Mouse (Mus musculus): ENCODE data around the gene Zcwpw1. TPM values are rescaled to one million over a fixed set of nuclear protein-coding genes. Genes with fewer than 3 reads are reported as not detected.
"Not testable (repeated sequence)": the region's sequence is repeated elsewhere in the genome, so short reads cannot be mapped to it uniquely, and the experiment has no call there.

Gene Zcwpw1
- total RNA-seq, 1 experiment, result 33.0 TPM

DNA sequence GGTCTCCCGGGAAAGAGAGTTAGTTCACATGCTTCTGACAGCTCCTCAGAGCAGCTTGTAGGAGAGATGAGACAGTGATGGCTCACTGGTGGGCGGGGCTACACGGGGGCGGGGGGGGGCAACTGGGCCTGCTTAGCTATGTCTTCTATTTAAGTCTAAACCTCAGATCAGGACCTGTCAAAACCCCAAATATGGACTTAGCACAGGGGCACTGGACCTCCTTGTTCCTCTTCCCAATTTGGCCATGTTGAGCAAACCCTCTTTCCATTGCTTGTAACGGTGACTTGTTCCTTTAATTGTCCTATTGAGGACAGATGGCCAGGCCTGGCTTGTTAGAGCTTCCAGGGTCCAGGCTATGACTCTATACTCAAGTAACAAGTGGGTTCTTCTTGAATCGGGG lies 43.9 kb downstream of the Zcwpw1 start:
- in situ Hi-C loops (cut with MboI; ENCODE audit: low sequenced_read_pairs in 2 of 2, unreplicated experiment in 2 of 2), result no loop called here
- Histone ChIP-seq H3K4me1 (ENCODE audit: control insufficient read depth in 2 of 2, insufficient read depth in 2 of 2, low read length in 2 of 2, poor library complexity in 1 of 2) (no peaks in the 10 kb centered on the region), H3K27ac (ENCODE audit: insufficient read depth, low read depth, low read length, poor library complexity, severe bottlenecking) (no peak overlapping the region), H3K36me3 (ENCODE audit: control insufficient read depth, insufficient read depth, low read length, poor library complexity, severe bottlenecking) (no peaks in the 10 kb centered on the region), H3K9ac (ENCODE audit: insufficient read depth, low read depth, low read length, poor library complexity, severe bottlenecking) (no peak overlapping the region), H3K9me3 (ENCODE audit: control insufficient read depth, insufficient read depth, low read depth, low read length) (no peaks in the 10 kb centered on the region), H3K4me3 (ENCODE audit: insufficient read depth in 1 of 2, low read depth in 1 of 2, low read length in 2 of 2, poor library complexity in 1 of 2, severe bottlenecking in 1 of 2) (no peak overlapping the region)
- no peak for DNase-seq (ENCODE audit: low read depth, low spot score)
- TF ChIP-seq HCFC1 (IDR thresholded peaks at IDR 0.05; ENCODE audit: borderline replicate concordance, insufficient read depth, low read length) (no peak), MAFK (IDR thresholded peaks at IDR 0.05; ENCODE audit: insufficient read depth, low read depth, low read length) (no peak), ZC3H11A (IDR thresholded peaks at IDR 0.05; ENCODE audit: borderline replicate concordance, low read depth, low read length) (no peak), CHD2 (IDR thresholded peaks at IDR 0.05; ENCODE audit: low read depth, low read length) (no peak), ZNF384 (IDR thresholded peaks at IDR 0.05; ENCODE audit: low read depth, low read length) (no peak)

DNA sequence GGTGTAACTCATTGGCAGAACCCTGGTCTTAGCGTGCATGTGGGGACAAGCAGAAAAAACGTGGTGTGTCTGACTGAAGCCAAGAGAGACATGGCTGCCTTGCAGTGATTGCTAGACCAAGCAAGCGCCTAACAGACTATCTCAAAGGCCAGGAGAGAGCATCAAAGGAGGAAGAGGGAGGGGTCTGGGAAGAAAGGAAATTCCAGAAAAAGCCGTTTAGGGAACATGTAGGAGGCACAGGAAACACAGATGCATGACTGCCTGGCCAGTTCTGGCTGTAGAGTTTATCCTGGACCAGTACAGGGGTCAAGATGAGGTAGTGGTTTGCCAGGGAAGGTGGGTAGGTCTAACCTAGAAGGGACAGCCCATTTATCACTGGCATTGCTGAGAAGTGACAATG lies 45.9 kb downstream of the Zcwpw1 start:
- Histone ChIP-seq H3K9ac (ENCODE audit: insufficient read depth, low read depth, low read length, poor library complexity, severe bottlenecking) (no peak overlapping the region), H3K4me1 (ENCODE audit: control insufficient read depth in 2 of 2, insufficient read depth in 2 of 2, low read length in 2 of 2, poor library complexity in 1 of 2) (no peaks in the 10 kb centered on the region), H3K9me3 (ENCODE audit: control insufficient read depth, insufficient read depth, low read depth, low read length) (no peaks in the 10 kb centered on the region), H3K27ac (ENCODE audit: insufficient read depth, low read depth, low read length, poor library complexity, severe bottlenecking) (no peak overlapping the region), H3K4me3 (ENCODE audit: insufficient read depth in 1 of 2, low read depth in 1 of 2, low read length in 2 of 2, poor library complexity in 1 of 2, severe bottlenecking in 1 of 2) (no peak overlapping the region), H3K36me3 (ENCODE audit: control insufficient read depth, insufficient read depth, low read length, poor library complexity, severe bottlenecking) (no peaks in the 10 kb centered on the region)
- TF ChIP-seq ZNF384 (IDR thresholded peaks at IDR 0.05; ENCODE audit: low read depth, low read length), result no peak
- no peak for DNase-seq (ENCODE audit: low read depth, low spot score)
- in situ Hi-C loops (cut with MboI; ENCODE audit: low sequenced_read_pairs in 2 of 2, unreplicated experiment in 2 of 2), result no loop called here

DNA sequence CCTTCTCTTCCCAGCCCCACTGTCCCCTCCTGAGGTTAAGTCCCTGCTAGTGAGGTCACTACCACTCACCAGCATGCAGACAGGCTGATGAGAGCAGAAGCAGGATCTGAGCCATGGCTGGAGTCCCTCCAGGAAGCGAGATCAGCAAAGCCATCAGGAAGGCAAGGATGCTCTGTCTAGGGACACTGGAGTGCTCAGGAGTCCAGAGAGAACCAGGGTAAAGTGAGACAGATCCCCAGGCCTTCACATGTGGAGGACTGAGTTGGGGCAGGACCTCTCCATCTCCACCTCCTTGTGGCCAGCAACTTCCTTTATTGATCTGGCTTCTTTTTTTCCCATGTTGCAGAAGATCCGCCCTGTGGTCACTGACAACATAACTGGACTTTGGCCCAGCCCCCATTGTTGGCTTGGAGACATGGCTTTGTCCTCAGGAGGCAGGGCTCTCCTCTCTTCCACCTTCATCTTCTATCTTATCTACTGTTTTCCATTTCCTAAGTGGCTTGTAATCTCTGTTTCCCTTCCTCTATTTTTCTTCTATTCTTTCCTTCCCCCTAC lies 48.4 kb downstream of the Zcwpw1 start, which contains the start of gene Pilra:
Pilra (minus strand) TSS at position 316 of the 555 bp plus-strand sequence.
- H3K4me3 ChIP-seq (ENCODE audit: insufficient read depth in 1 of 2, low read depth in 1 of 2, low read length in 2 of 2, poor library complexity in 1 of 2, severe bottlenecking in 1 of 2); H3K4me1 ChIP-seq (ENCODE audit: control insufficient read depth in 2 of 2, insufficient read depth in 2 of 2, low read length in 2 of 2, poor library complexity in 1 of 2); in situ Hi-C loops (cut with MboI; ENCODE audit: low sequenced_read_pairs in 2 of 2, unreplicated experiment in 2 of 2); H3K9ac ChIP-seq (ENCODE audit: insufficient read depth, low read depth, low read length, poor library complexity, severe bottlenecking); DNase-seq (ENCODE audit: low read depth, low spot score); H3K9me3 ChIP-seq (ENCODE audit: control insufficient read depth, insufficient read depth, low read depth, low read length); H3K27ac ChIP-seq (ENCODE audit: insufficient read depth, low read depth, low read length, poor library complexity, severe bottlenecking); H3K36me3 ChIP-seq (ENCODE audit: control insufficient read depth, insufficient read depth, low read length, poor library complexity, severe bottlenecking): not testable (repeated sequence)

DNA sequence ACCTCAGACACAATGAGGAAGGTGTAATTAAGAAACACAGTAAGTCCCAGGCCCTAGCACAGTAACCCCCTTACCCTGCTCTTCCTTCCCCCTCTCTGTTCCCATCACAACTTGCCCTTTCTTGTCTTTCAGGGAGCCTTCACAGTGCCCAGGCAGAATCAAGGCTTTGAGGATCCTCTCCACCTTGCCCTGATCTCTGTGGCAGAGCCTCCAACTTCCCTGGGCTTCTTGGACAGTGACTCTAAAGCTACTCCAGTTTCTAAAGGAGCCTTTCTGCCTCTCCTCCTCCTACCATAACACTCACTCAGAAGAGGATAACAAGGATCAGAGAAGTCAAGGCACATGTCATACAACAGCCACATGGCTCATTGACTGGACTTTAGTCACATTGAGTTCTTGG lies 49.0 kb downstream of the Zcwpw1 start:
- no peak for DNase-seq (ENCODE audit: low read depth, low spot score)
- no peak overlapping the region for H3K4me3 ChIP-seq (ENCODE audit: insufficient read depth in 1 of 2, low read depth in 1 of 2, low read length in 2 of 2, poor library complexity in 1 of 2, severe bottlenecking in 1 of 2)
- H3K27ac ChIP-seq (ENCODE audit: insufficient read depth, low read depth, low read length, poor library complexity, severe bottlenecking), result no peak overlapping the region
- H3K9ac ChIP-seq (ENCODE audit: insufficient read depth, low read depth, low read length, poor library complexity, severe bottlenecking), result no peak overlapping the region
- H3K36me3 ChIP-seq (ENCODE audit: control insufficient read depth, insufficient read depth, low read length, poor library complexity, severe bottlenecking), result no peaks in the 10 kb centered on the region
- H3K9me3 ChIP-seq (ENCODE audit: control insufficient read depth, insufficient read depth, low read depth, low read length), result no peaks in the 10 kb centered on the region
- TF ChIP-seq ZNF384 (IDR thresholded peaks at IDR 0.05; ENCODE audit: low read depth, low read length) (no peak), HCFC1 (IDR thresholded peaks at IDR 0.05; ENCODE audit: borderline replicate concordance, insufficient read depth, low read length) (no peak), ZC3H11A (IDR thresholded peaks at IDR 0.05; ENCODE audit: borderline replicate concordance, low read depth, low read length) (no peak), MAFK (IDR thresholded peaks at IDR 0.05; ENCODE audit: insufficient read depth, low read depth, low read length) (no peak), CHD2 (IDR thresholded peaks at IDR 0.05; ENCODE audit: low read depth, low read length) (no peak)
- no peaks in the 10 kb centered on the region for H3K4me1 ChIP-seq (ENCODE audit: control insufficient read depth in 2 of 2, insufficient read depth in 2 of 2, low read length in 2 of 2, poor library complexity in 1 of 2)
- in situ Hi-C loops (cut with MboI; ENCODE audit: low sequenced_read_pairs in 2 of 2, unreplicated experiment in 2 of 2), result no loop called here

DNA sequence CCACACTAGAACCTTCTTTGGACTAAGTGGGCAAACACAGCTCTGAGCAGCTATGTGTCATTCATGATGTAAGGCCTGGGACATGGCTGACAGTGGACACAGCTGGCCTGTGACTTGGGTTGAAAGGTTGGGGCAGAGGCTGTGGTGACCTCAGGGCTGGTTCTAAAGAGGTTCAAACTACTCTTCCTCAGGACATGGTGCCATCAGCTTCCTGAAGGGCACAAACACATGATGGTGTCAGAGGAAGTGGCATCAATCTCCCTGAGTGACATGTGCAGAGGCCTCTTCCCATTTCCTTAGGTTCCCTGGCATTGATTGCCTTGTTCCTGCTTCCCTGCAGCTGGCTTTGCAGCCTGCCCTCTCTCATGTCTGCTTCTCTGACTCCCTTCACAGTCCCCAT lies 49.5 kb downstream of the Zcwpw1 start:
- DNase-seq (ENCODE audit: low read depth, low spot score); H3K27ac ChIP-seq (ENCODE audit: insufficient read depth, low read depth, low read length, poor library complexity, severe bottlenecking); H3K4me3 ChIP-seq (ENCODE audit: insufficient read depth in 1 of 2, low read depth in 1 of 2, low read length in 2 of 2, poor library complexity in 1 of 2, severe bottlenecking in 1 of 2); in situ Hi-C loops (cut with MboI; ENCODE audit: low sequenced_read_pairs in 2 of 2, unreplicated experiment in 2 of 2); H3K9me3 ChIP-seq (ENCODE audit: control insufficient read depth, insufficient read depth, low read depth, low read length); H3K4me1 ChIP-seq (ENCODE audit: control insufficient read depth in 2 of 2, insufficient read depth in 2 of 2, low read length in 2 of 2, poor library complexity in 1 of 2); H3K9ac ChIP-seq (ENCODE audit: insufficient read depth, low read depth, low read length, poor library complexity, severe bottlenecking); H3K36me3 ChIP-seq (ENCODE audit: control insufficient read depth, insufficient read depth, low read length, poor library complexity, severe bottlenecking): not testable (repeated sequence)

DNA sequence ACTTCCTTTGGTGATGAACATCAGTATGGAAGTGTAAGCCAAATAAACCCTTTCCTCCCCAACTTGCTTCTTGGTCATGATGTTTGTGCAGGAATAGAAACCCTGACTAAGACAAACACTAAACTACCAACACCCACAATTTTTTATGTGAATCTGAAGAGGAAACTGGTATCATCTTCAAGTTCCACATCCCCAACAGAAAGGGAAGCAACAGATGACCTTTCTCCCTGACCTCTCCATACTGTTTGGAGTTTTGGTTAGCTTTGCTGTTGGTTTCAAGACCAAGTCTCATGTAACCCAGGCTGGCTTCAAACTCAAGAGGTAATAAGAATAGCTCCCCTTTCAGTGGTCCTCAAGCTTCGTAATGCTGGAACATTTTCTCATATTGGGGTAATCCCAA lies 62.7 kb downstream of the Zcwpw1 start:
- in situ Hi-C loops (cut with MboI; ENCODE audit: low sequenced_read_pairs in 2 of 2, unreplicated experiment in 2 of 2); DNase-seq (ENCODE audit: low read depth, low spot score); H3K9me3 ChIP-seq (ENCODE audit: control insufficient read depth, insufficient read depth, low read depth, low read length); H3K4me3 ChIP-seq (ENCODE audit: insufficient read depth in 1 of 2, low read depth in 1 of 2, low read length in 2 of 2, poor library complexity in 1 of 2, severe bottlenecking in 1 of 2); H3K9ac ChIP-seq (ENCODE audit: insufficient read depth, low read depth, low read length, poor library complexity, severe bottlenecking); H3K27ac ChIP-seq (ENCODE audit: insufficient read depth, low read depth, low read length, poor library complexity, severe bottlenecking); H3K4me1 ChIP-seq (ENCODE audit: control insufficient read depth in 2 of 2, insufficient read depth in 2 of 2, low read length in 2 of 2, poor library complexity in 1 of 2); H3K36me3 ChIP-seq (ENCODE audit: control insufficient read depth, insufficient read depth, low read length, poor library complexity, severe bottlenecking): not testable (repeated sequence)

DNA sequence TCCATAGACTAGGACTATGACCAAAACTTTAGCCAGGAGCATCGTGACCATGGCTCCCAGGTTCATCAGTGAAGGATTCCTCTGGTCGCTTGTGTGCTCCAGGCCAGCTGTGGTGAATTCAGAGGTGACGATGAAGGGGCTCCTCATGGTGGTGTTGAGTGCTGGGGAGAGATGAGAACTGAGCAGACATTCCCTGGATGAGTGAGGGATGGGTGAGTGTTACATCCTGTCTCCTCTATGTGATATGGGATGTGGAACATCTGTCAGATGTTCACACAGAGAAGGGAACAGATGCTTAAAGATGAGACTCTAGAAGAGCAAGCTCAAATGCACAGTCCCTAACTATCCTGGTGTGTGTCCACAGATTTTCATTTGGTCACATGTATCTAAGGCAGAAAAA lies 67.3 kb downstream of the Zcwpw1 start:
- in situ Hi-C loops (cut with MboI; ENCODE audit: low sequenced_read_pairs in 2 of 2, unreplicated experiment in 2 of 2); H3K36me3 ChIP-seq (ENCODE audit: control insufficient read depth, insufficient read depth, low read length, poor library complexity, severe bottlenecking); H3K4me3 ChIP-seq (ENCODE audit: insufficient read depth in 1 of 2, low read depth in 1 of 2, low read length in 2 of 2, poor library complexity in 1 of 2, severe bottlenecking in 1 of 2); H3K27ac ChIP-seq (ENCODE audit: insufficient read depth, low read depth, low read length, poor library complexity, severe bottlenecking); H3K9ac ChIP-seq (ENCODE audit: insufficient read depth, low read depth, low read length, poor library complexity, severe bottlenecking); H3K9me3 ChIP-seq (ENCODE audit: control insufficient read depth, insufficient read depth, low read depth, low read length); H3K4me1 ChIP-seq (ENCODE audit: control insufficient read depth in 2 of 2, insufficient read depth in 2 of 2, low read length in 2 of 2, poor library complexity in 1 of 2); DNase-seq (ENCODE audit: low read depth, low spot score): not testable (repeated sequence)
